ENCODE assay signal across 24 mouse cellular contexts in genomic region chr16:35922301-35922895, GRCm38 (mm10). TPM values are rescaled to one million over a fixed set of nuclear protein-coding genes. Genes with fewer than 3 reads are reported as not detected.
A peak's percentile ranks its signal among the peaks of the same experiment; 100 is the strongest.
DNase-seq lines count a peak whose midpoint lies in the region; ATAC-seq and TF ChIP-seq lines count a peak whose summit lies in the region.
"Had no signal": no experiment of that assay in that cellular context is flagged by ENCODE, and none has a peak within 500 bp of the region (broad histone marks: within the 10 kb centered on the region; RNA-seq: fewer than 3 reads in every experiment).

No protein-coding gene starts in this region.

- DNase-seq in liver, adult 2 months (ENCODE audit: extremely low read depth, low read depth, low spot score): peak; percentile 69
- DNase-seq in liver: no peak
- peak; percentile 43 for DNase-seq in A20 (ENCODE audit: low read depth, low spot score)
- no peak for DNase-seq in CH12.LX (ENCODE audit: extremely low read depth)
- DNase-seq in adipocyte (ENCODE audit: low spot score): peak; percentile 70
- no peak for DNase-seq in adrenal gland, adult (ENCODE audit: inconsistent age in 2 of 2, low spot score in 1 of 2)
- no peak for DNase-seq in ovary, postnatal 14 days (ENCODE audit: low spot score)
- DNase-seq: adrenal gland, adult 8-10 months; adrenal gland, postnatal 14 days; adrenal gland, postnatal 36 days; B cell, adult 2 months; cerebellum, adult 11-12 months; cerebellum, adult 2 months; cerebellum, adult 9-10 months; cerebellum, postnatal 10 days; cerebellum, postnatal 25 days; forebrain, postnatal 0 days had no signal

- no peak overlapping the region for H3K9ac ChIP-seq in liver, adult 2 months (ENCODE audit: low read depth, low read length)
- no peak overlapping the region for H3K9ac ChIP-seq in CH12.LX (ENCODE audit: insufficient read depth, low read depth)
- H3K9ac ChIP-seq in forebrain, embryonic 16.5 days (replicated peaks; ENCODE audit: low read depth, low read length): no peak overlapping the region
- H3K9ac ChIP-seq: embryonic facial prominence, embryonic 12.5 days; forebrain, embryonic 13.5 days; forebrain, postnatal 0 days had no signal

- H3K79me2 ChIP-seq in liver, adult 2 months (ENCODE audit: control insufficient read depth, insufficient read depth, low read length): no peaks in the 10 kb centered on the region
- H3K79me2 ChIP-seq in CH12.LX (replicated peaks; ENCODE audit: control insufficient read depth, extremely low read depth, insufficient read depth, poor library complexity, severe bottlenecking): no peaks in the 10 kb centered on the region

- TF ChIP-seq CTCF in liver, adult 2 months (IDR thresholded peaks at IDR 0.05; ENCODE audit: low read depth, low read length): no peak
- TF ChIP-seq CTCF in CH12.LX (conservative IDR thresholded peaks at IDR 0.05 in 1 of 2, IDR thresholded peaks at IDR 0.05 in 1 of 2; ENCODE audit: low read depth in 2 of 2, low read length in 2 of 2): no peak

- H3K27ac ChIP-seq in liver, adult 2 months (replicated peaks; ENCODE audit: insufficient read depth, low read depth, low read length): peak overlapping the region; percentile 18
- no peak overlapping the region for H3K27ac ChIP-seq in CH12.LX (ENCODE audit: insufficient read depth, low read depth)
- H3K27ac ChIP-seq in forebrain, embryonic 16.5 days (ENCODE audit: low read length): no peak overlapping the region
- H3K27ac ChIP-seq: embryonic facial prominence, embryonic 10.5 days; embryonic facial prominence, embryonic 12.5 days; forebrain, embryonic 13.5 days had no signal

- H3K4me2 ChIP-seq in CH12.LX (ENCODE audit: insufficient read depth, low read depth, poor library complexity, severe bottlenecking): no peak overlapping the region
- H3K4me2 ChIP-seq in forebrain, embryonic 16.5 days (ENCODE audit: low read length): no peak overlapping the region
- H3K4me2 ChIP-seq: embryonic facial prominence, embryonic 12.5 days; forebrain, embryonic 13.5 days had no signal

- TF ChIP-seq RAD21 in CH12.LX (IDR thresholded peaks at IDR 0.05; ENCODE audit: low read depth, low read length): no peak

- TF ChIP-seq EP300 in CH12.LX (IDR thresholded peaks at IDR 0.05; ENCODE audit: low read length): no peak

- H3K4me1 ChIP-seq in liver, adult 2 months (ENCODE audit: control insufficient read depth, insufficient read depth, low read length): peaks cover 9% of the 10 kb centered on the region
- H3K4me1 ChIP-seq in CH12.LX (ENCODE audit: control insufficient read depth in 1 of 2, insufficient read depth in 2 of 2): peaks cover 3 to 19% of the 10 kb centered on the region in 2 experiments; a peak in 3 of 4 replicates
- no peaks in the 10 kb centered on the region for H3K4me1 ChIP-seq in forebrain, embryonic 16.5 days (replicated peaks; ENCODE audit: control insufficient read depth, insufficient read depth, low read length)
- H3K4me1 ChIP-seq: embryonic facial prominence, embryonic 10.5 days; embryonic facial prominence, embryonic 12.5 days; forebrain, embryonic 13.5 days had no signal

- peaks cover 9% of the 10 kb centered on the region for H3K36me3 ChIP-seq in liver, adult 2 months (ENCODE audit: control insufficient read depth, insufficient read depth, low read length)
- H3K36me3 ChIP-seq in CH12.LX (replicated peaks in 1 of 2; ENCODE audit: control insufficient read depth in 1 of 2, insufficient read depth in 1 of 2, low read length in 1 of 2): peaks cover 3 to 18% of the 10 kb centered on the region in 2 experiments
- no peaks in the 10 kb centered on the region for H3K36me3 ChIP-seq in forebrain, embryonic 16.5 days (ENCODE audit: control insufficient read depth, insufficient read depth)
- H3K36me3 ChIP-seq: embryonic facial prominence, embryonic 10.5 days; embryonic facial prominence, embryonic 12.5 days had no signal

- ATAC-seq in forebrain, embryonic 16.5 days: no peak
- ATAC-seq: activated CD4-positive, CD25-positive, alpha-beta regulatory T cell, adult 4 months; CD4-positive, CD25-positive, alpha-beta regulatory T cell, adult 4 months; forebrain, embryonic 13.5 days; forebrain, postnatal 0 days; Patski had no signal

- H3K4me3 ChIP-seq in liver, adult 2 months (ENCODE audit: insufficient read depth, low read depth, low read length): no peak overlapping the region
- H3K4me3 ChIP-seq in CH12.LX (replicated peaks in 1 of 3; ENCODE audit: low read depth in 2 of 3, low read length in 2 of 3, poor library complexity in 1 of 3): no peak overlapping the region
- no peak overlapping the region for H3K4me3 ChIP-seq in forebrain, embryonic 16.5 days (replicated peaks; ENCODE audit: low read length)
- H3K4me3 ChIP-seq: embryonic facial prominence, embryonic 10.5 days; embryonic facial prominence, embryonic 12.5 days; forebrain, embryonic 13.5 days had no signal

- in situ Hi-C loops in CH12.LX (cut with MboI; ENCODE audit: low pct_ligation_motif_present, low pct_unique_long_range_greater_than_20kb, low sequenced_read_pairs): no loop called here

- 33% methylated on average over 3 of the region's 3 CpGs for WGBS in liver, adult 2 months
- WGBS in forebrain, embryonic 16.5 days: 83% methylated on average over 3 of the region's 3 CpGs

- H3K27me3 ChIP-seq in liver, adult 2 months (ENCODE audit: control insufficient read depth, insufficient read depth, low read length): no peaks in the 10 kb centered on the region
- H3K27me3 ChIP-seq in CH12.LX (replicated peaks): no peaks in the 10 kb centered on the region
- no peaks in the 10 kb centered on the region for H3K27me3 ChIP-seq in forebrain, embryonic 16.5 days (replicated peaks; ENCODE audit: control insufficient read depth, insufficient read depth, low read length)
- H3K27me3 ChIP-seq: embryonic facial prominence, embryonic 12.5 days; forebrain, embryonic 13.5 days; Patski had no signal

- no peak for TF ChIP-seq POLR2A in liver, adult 2 months (IDR thresholded peaks at IDR 0.05; ENCODE audit: extremely low read depth, insufficient read depth, low read length)
- TF ChIP-seq POLR2A in CH12.LX (IDR thresholded peaks at IDR 0.05; ENCODE audit: low read depth, low read length): no peak

- dilution Hi-C loops in CH12.LX (cut with MboI; ENCODE audit: extremely low pct_ligation_motif_present, extremely low pct_unique_long_range_greater_than_20kb, low sequenced_read_pairs): no loop called here

- H3K9me3 ChIP-seq in CH12.LX (replicated peaks; ENCODE audit: low read length): no peaks in the 10 kb centered on the region
- H3K9me3 ChIP-seq in forebrain, embryonic 16.5 days (ENCODE audit: control insufficient read depth, low read length): no peaks in the 10 kb centered on the region
- H3K9me3 ChIP-seq: embryonic facial prominence, embryonic 10.5 days; embryonic facial prominence, embryonic 12.5 days; forebrain, embryonic 13.5 days had no signal

TF ChIP-seq in CH12.LX, 34 proteins besides CTCF, POLR2A, EP300 and RAD21:
- TF ChIP-seq JUND (conservative IDR thresholded peaks at IDR 0.05; ENCODE audit: low read depth, low read length) (no peak), MAFK (IDR thresholded peaks at IDR 0.05; ENCODE audit: insufficient replicate concordance, low read length) (peak; percentile 83; the same call in 1 of the 2 replicates), ZMIZ1 (IDR thresholded peaks at IDR 0.05; ENCODE audit: low read depth, low read length) (no peak), ELF1 (IDR thresholded peaks at IDR 0.05; ENCODE audit: low read depth, low read length) (peak; percentile 52; the same call in 1 of the 2 replicates), ZNF384 (IDR thresholded peaks at IDR 0.05; ENCODE audit: low read depth, low read length) (no peak)

RNA-seq across cellular contexts. Expression of gene Parp9, which starts 15.9 kb away (rescaled TPM):
- 36.0 and 63.5 TPM in 2 replicates for total RNA-seq in liver, adult 2 months (2014; rRNA removed)
- polyA plus RNA-seq in liver, adult 2 months (2012; rRNA removed): 11.9 and 13.7 TPM in 2 replicates
- 26.1 and 30.3 TPM in 2 replicates for total RNA-seq in CH12.LX (2012; rRNA removed)
- 53.1 and 56.9 TPM in 2 replicates for total RNA-seq in CH12.LX (2014; rRNA removed)
- 33.2 and 34.3 TPM in 2 replicates for polyA plus RNA-seq in CH12.LX (2012; ENCODE audit: insufficient read length, low read depth)
- polyA plus RNA-seq in forebrain, embryonic 16.5 days (2015; fragmentation: Nextera tagmentation; extraction: Ambion mirVana): 2.3 and 2.5 TPM in 2 replicates

RNA-seq across cellular contexts. Expression of gene Dtx3l, which starts 16.6 kb away (rescaled TPM):
- 26.0 and 31.6 TPM in 2 replicates for total RNA-seq in liver, adult 2 months (2014; rRNA removed)
- 11.2 and 12.2 TPM in 2 replicates for polyA plus RNA-seq in liver, adult 2 months (2012; rRNA removed)
- 10.7 and 14.4 TPM in 2 replicates for total RNA-seq in CH12.LX (2012; rRNA removed)
- total RNA-seq in CH12.LX (2014; rRNA removed): 20.4 and 21.1 TPM in 2 replicates
- polyA plus RNA-seq in CH12.LX (2012; ENCODE audit: insufficient read length, low read depth): 12.8 and 17.4 TPM in 2 replicates
- polyA plus RNA-seq in forebrain, embryonic 16.5 days (2015; fragmentation: Nextera tagmentation; extraction: Ambion mirVana): 1.7 and 2.4 TPM in 2 replicates

RNA-seq across cellular contexts. Expression of gene Parp14, which starts 51.1 kb away (rescaled TPM):
- total RNA-seq in liver, adult 2 months (2014; rRNA removed): 19.5 and 24.5 TPM in 2 replicates
- polyA plus RNA-seq in liver, adult 2 months (2012; rRNA removed): 3.3 and 4.5 TPM in 2 replicates
- total RNA-seq in CH12.LX (2012; rRNA removed): 5.5 and 6.0 TPM in 2 replicates
- 3.5 and 3.9 TPM in 2 replicates for total RNA-seq in CH12.LX (2014; rRNA removed)
- 5.9 and 6.4 TPM in 2 replicates for polyA plus RNA-seq in CH12.LX (2012; ENCODE audit: insufficient read length, low read depth)
- polyA plus RNA-seq in forebrain, embryonic 16.5 days (2015; fragmentation: Nextera tagmentation; extraction: Ambion mirVana): 0.13 and 0.20 TPM in 2 replicates

RNA-seq across cellular contexts. Expression of gene Kpna1, which starts 56.2 kb away (rescaled TPM):
- total RNA-seq in liver, adult 2 months (2014; rRNA removed): 21.1 and 21.4 TPM in 2 replicates
- polyA plus RNA-seq in liver, adult 2 months (2012; rRNA removed): 5.7 and 6.1 TPM in 2 replicates
- total RNA-seq in CH12.LX (2012; rRNA removed) (22.1 and 29.8 TPM in 2 replicates), CH12.LX (2014; rRNA removed) (57.9 and 66.6 TPM in 2 replicates)
- 63.9 and 74.1 TPM in 2 replicates for polyA plus RNA-seq in CH12.LX (2012; ENCODE audit: insufficient read length, low read depth)
- polyA plus RNA-seq in forebrain, embryonic 16.5 days (2015; fragmentation: Nextera tagmentation; extraction: Ambion mirVana): 85.5 and 88.4 TPM in 2 replicates

Comparison
In these comparisons a context has a peak if more than half of its experiments do, and no peak if none do; other contexts are left out.
1. DNase-seq: peak in liver, adult 2 months (single experiment), A20 (single experiment) and adipocyte (single experiment); none in liver (single experiment), CH12.LX (single experiment), adrenal gland, adult (0 of 2) and ovary, postnatal 14 days (single experiment).